Mouse (Mus musculus): ENCODE results near the gene Bnc1. TPM values are rescaled to one million over a fixed set of nuclear protein-coding genes. Genes with fewer than 3 reads are reported as not detected.

Gene Bnc1
- polyA plus RNA-seq, 1 experiment from 2014 or later: 0.76 TPM

GRCm38 (mm10) chr7:81934267-81934745, 57.8 kb downstream of the Bnc1 start, which contains the start of gene Hdgfl3:
Gene Hdgfl3, minus strand, starts transcription at chr7:81934473.
- ATAC-seq: peak; percentile 77
- Histone ChIP-seq H3K27ac (ENCODE audit: low read depth, low read length) (peak within 1 kb of the TSS; percentile 73), H3K9me3 (ENCODE audit: control insufficient read depth) (no peaks in the 10 kb centered on the region), H3K36me3 (ENCODE audit: control insufficient read depth, insufficient read depth) (no peaks in the 10 kb centered on the region), H3K4me2 (replicated peaks; ENCODE audit: low read depth) (peak within 1 kb of the TSS; percentile 81), H3K4me3 (ENCODE audit: low read depth, low read length) (peak within 1 kb of the TSS; percentile 60), H3K27me3 (replicated peaks; ENCODE audit: control insufficient read depth, insufficient read depth, low read length) (peaks cover 32% of the 10 kb centered on the region), H3K9ac (ENCODE audit: low read depth, low read length) (peak within 1 kb of the TSS; percentile 72), H3K4me1 (replicated peaks; ENCODE audit: control insufficient read depth, insufficient read depth, low read length) (no peaks in the 10 kb centered on the region)
- under 1% methylated on average over 46 of the region's 63 CpGs for WGBS
- TF ChIP-seq CTCF (IDR thresholded peaks at IDR 0.05; ENCODE audit: low read depth): peak; percentile 26; the same call in 1 of the 2 replicates

GRCm38 (mm10) chr7:81933601-81934266, 58.4 kb downstream of the Bnc1 start:
- no peak for TF ChIP-seq CTCF (IDR thresholded peaks at IDR 0.05; ENCODE audit: low read depth)
- H3K36me3 ChIP-seq (ENCODE audit: control insufficient read depth, insufficient read depth): no peaks in the 10 kb centered on the region
- H3K27me3 ChIP-seq (replicated peaks; ENCODE audit: control insufficient read depth, insufficient read depth, low read length): peaks cover 32% of the 10 kb centered on the region
- peak overlapping the region; percentile 81 for H3K4me2 ChIP-seq (replicated peaks; ENCODE audit: low read depth)
- ATAC-seq: peak; percentile 53
- no peaks in the 10 kb centered on the region for H3K9me3 ChIP-seq (ENCODE audit: control insufficient read depth)
- under 1% methylated on average over 98 of the region's 103 CpGs for WGBS
- H3K27ac ChIP-seq (ENCODE audit: low read depth, low read length): peak overlapping the region; percentile 73
- H3K4me3 ChIP-seq (ENCODE audit: low read depth, low read length): peak overlapping the region; percentile 60
- peak overlapping the region; percentile 72 for H3K9ac ChIP-seq (ENCODE audit: low read depth, low read length)
- no peaks in the 10 kb centered on the region for H3K4me1 ChIP-seq (replicated peaks; ENCODE audit: control insufficient read depth, insufficient read depth, low read length)

GRCm38 (mm10) chr7:81933061-81933600, 59.0 kb downstream of the Bnc1 start:
- TF ChIP-seq CTCF (IDR thresholded peaks at IDR 0.05; ENCODE audit: low read depth): no peak
- no peak for ATAC-seq

GRCm38 (mm10) chr7:81932521-81933045, 59.5 kb downstream of the Bnc1 start:
- 43% methylated on average over 5 of the region's 5 CpGs for WGBS
- Histone ChIP-seq H3K4me2 (replicated peaks; ENCODE audit: low read depth) (peak overlapping the region; percentile 81), H3K9ac (ENCODE audit: low read depth, low read length) (0 out of 2 replicates have a peak overlapping the region, but pooled peaks have one; percentile 72), H3K4me1 (replicated peaks; ENCODE audit: control insufficient read depth, insufficient read depth, low read length) (no peaks in the 10 kb centered on the region), H3K36me3 (ENCODE audit: control insufficient read depth, insufficient read depth) (no peaks in the 10 kb centered on the region), H3K27ac (ENCODE audit: low read depth, low read length) (no peak overlapping the region), H3K27me3 (replicated peaks; ENCODE audit: control insufficient read depth, insufficient read depth, low read length) (peaks cover 32% of the 10 kb centered on the region), H3K9me3 (ENCODE audit: control insufficient read depth) (no peaks in the 10 kb centered on the region), H3K4me3 (ENCODE audit: low read depth, low read length) (peak overlapping the region; percentile 60)
- no peak for TF ChIP-seq CTCF (IDR thresholded peaks at IDR 0.05; ENCODE audit: low read depth)
- ATAC-seq: no peak

More at GRCm38 (mm10) chr7:81933061-81933600, 59.0 kb downstream of the Bnc1 start:
- Histone ChIP-seq H3K36me3 (ENCODE audit: control insufficient read depth, insufficient read depth) (no peaks in the 10 kb centered on the region), H3K27me3 (replicated peaks; ENCODE audit: control insufficient read depth, insufficient read depth, low read length) (peaks cover 32% of the 10 kb centered on the region), H3K27ac (ENCODE audit: low read depth, low read length) (peak overlapping the region; percentile 73; the same call in 1 of the 2 replicates), H3K4me3 (ENCODE audit: low read depth, low read length) (peak overlapping the region; percentile 60), H3K4me2 (replicated peaks; ENCODE audit: low read depth) (peak overlapping the region; percentile 81), H3K9me3 (ENCODE audit: control insufficient read depth) (no peaks in the 10 kb centered on the region), H3K9ac (ENCODE audit: low read depth, low read length) (peak overlapping the region; percentile 72), H3K4me1 (replicated peaks; ENCODE audit: control insufficient read depth, insufficient read depth, low read length) (no peaks in the 10 kb centered on the region)
- 10% methylated on average over 23 of the region's 23 CpGs for WGBS

- H3K4me1 ChIP-seq (replicated peaks; ENCODE audit: control insufficient read depth, insufficient read depth, low read length): no peaks in the 10 kb centered on the region
- no peak overlapping the region for H3K27ac ChIP-seq (ENCODE audit: low read depth, low read length)
- ATAC-seq: no peak
- no peak overlapping the region for H3K9ac ChIP-seq (ENCODE audit: low read depth, low read length)
- no peak for TF ChIP-seq CTCF (IDR thresholded peaks at IDR 0.05; ENCODE audit: low read depth)
- WGBS: 80% methylated on average over 7 of the region's 7 CpGs
- H3K4me2 ChIP-seq (replicated peaks; ENCODE audit: low read depth): no peak overlapping the region
- H3K36me3 ChIP-seq (ENCODE audit: control insufficient read depth, insufficient read depth): no peaks in the 10 kb centered on the region
- H3K4me3 ChIP-seq (ENCODE audit: low read depth, low read length): no peak overlapping the region
- H3K27me3 ChIP-seq (replicated peaks; ENCODE audit: control insufficient read depth, insufficient read depth, low read length): peaks cover 17% of the 10 kb centered on the region
- no peaks in the 10 kb centered on the region for H3K9me3 ChIP-seq (ENCODE audit: control insufficient read depth)
Observed at GRCm38 (mm10) chr7:81928998-81929397, 63.1 kb downstream of the Bnc1 start.

GRCm38 (mm10) chr7:81921379-81921952, 70.6 kb downstream of the Bnc1 start:
- no peak for TF ChIP-seq CTCF (IDR thresholded peaks at IDR 0.05; ENCODE audit: low read depth)
- no peaks in the 10 kb centered on the region for H3K36me3 ChIP-seq (ENCODE audit: control insufficient read depth, insufficient read depth)

More at GRCm38 (mm10) chr7:81921379-81921952, 70.6 kb downstream of the Bnc1 start:
- Histone ChIP-seq H3K4me2 (replicated peaks; ENCODE audit: low read depth) (no peak overlapping the region), H3K4me3 (ENCODE audit: low read depth, low read length) (no peak overlapping the region), H3K4me1 (replicated peaks; ENCODE audit: control insufficient read depth, insufficient read depth, low read length) (no peaks in the 10 kb centered on the region), H3K9ac (ENCODE audit: low read depth, low read length) (no peak overlapping the region), H3K27ac (ENCODE audit: low read depth, low read length) (no peak overlapping the region), H3K27me3 (replicated peaks; ENCODE audit: control insufficient read depth, insufficient read depth, low read length) (no peaks in the 10 kb centered on the region), H3K9me3 (ENCODE audit: control insufficient read depth) (no peaks in the 10 kb centered on the region)
- no peak for ATAC-seq
- 44% methylated on average over 1 of the region's 1 CpGs for whole genome bisulfite sequencing
